Mouse (Mus musculus): ENCODE measurements around the gene Lingo1.

DNA sequence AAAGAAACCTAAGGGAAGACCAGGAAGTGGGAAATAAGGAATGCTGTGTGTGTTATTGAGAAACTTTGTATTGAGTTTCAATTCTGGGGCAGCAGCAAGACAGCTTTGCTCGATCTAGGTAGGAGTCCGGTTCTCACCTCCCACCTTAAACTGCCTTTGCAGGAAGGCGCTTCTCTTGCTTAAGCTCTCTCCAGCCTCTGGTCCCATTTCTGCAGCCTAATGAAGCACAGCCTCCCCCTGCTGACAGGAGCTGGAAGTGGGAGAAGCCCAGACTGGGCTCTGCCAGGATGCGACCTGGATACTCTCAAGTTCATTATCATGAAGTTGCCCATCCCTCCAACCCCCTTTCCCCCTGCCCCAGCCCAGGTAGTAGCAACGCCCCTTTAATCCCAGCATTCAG, 1.6 kb upstream of the Lingo1 start:
- TF ChIP-seq CTCF (IDR thresholded peaks at IDR 0.05; ENCODE audit: insufficient read depth, low read length) (peak; percentile 74), POLR2A (IDR thresholded peaks at IDR 0.05; ENCODE audit: borderline replicate concordance, extremely low read depth, low read depth, low read length) (no peak)

All from lung, adult 2 months (tissue).